Mouse (Mus musculus) stomach, embryonic 16.5 days (tissue): Measurements from ENCODE around the gene Ddx3x. TPM values are rescaled to one million over a fixed set of nuclear protein-coding genes. Genes with fewer than 3 reads are reported as not detected.
A peak's percentile ranks its signal among the peaks of the same experiment; 100 is the strongest.

Experiments
- ATAC-seq: fragments of 200-750 bp; cut with Nextera tagmentation; 2 replicates; pipeline ENCODE4 v1.8.0; 2017; ENCODE audit warnings: moderate number of reproducible peaks, moderate TSS enrichment; ENCODE audit not compliant: insufficient read depth, low FRiP score
- H3K27ac ChIP-seq: fragments of 300-500 bp; sonication (generic); 2 replicates; pipeline ENCODE4 v1.5.1; 2014; ENCODE audit warnings: low read length
- H3K27me3 ChIP-seq: fragments of 300-500 bp; sonication (generic); 2 replicates; pipeline ENCODE4 v1.6.1; 2014; ENCODE audit warnings: low read length, control low read depth, mixed read lengths; ENCODE audit not compliant: control insufficient read depth, insufficient read depth
- H3K36me3 ChIP-seq: fragments of 300-500 bp; sonication (generic); 2 replicates; pipeline ENCODE4 v1.6.1; 2014; ENCODE audit warnings: low read length; ENCODE audit not compliant: control insufficient read depth, insufficient read depth
- H3K4me1 ChIP-seq: fragments of 300-500 bp; sonication (generic); 2 replicates; pipeline ENCODE4 v1.6.1; 2014; ENCODE audit warnings: low read length, control low read depth, mixed read lengths; ENCODE audit not compliant: control insufficient read depth, insufficient read depth
- H3K4me2 ChIP-seq: fragments of 300-500 bp; sonication (generic); 2 replicates; pipeline ENCODE4 v1.6.1; 2014; ENCODE audit warnings: low read depth, low read length, mixed read lengths
- H3K4me3 ChIP-seq: fragments of 300-500 bp; sonication (generic); replicated peaks from 2 replicates; pipeline ENCODE4 v1.5.1; 2014; ENCODE audit warnings: mild to moderate bottlenecking, low read length
- H3K9ac ChIP-seq: fragments of 300-500 bp; sonication (generic); 2 replicates; pipeline ENCODE4 v1.6.1; 2014; ENCODE audit warnings: low read length
- H3K9me3 ChIP-seq: fragments of 300-500 bp; sonication (generic); replicated peaks from 2 replicates; pipeline ENCODE4 v1.6.1; 2016; ENCODE audit warnings: low read length, control low read depth; ENCODE audit not compliant: control insufficient read depth
- WGBS: fragments of 180-500 bp; shearing (Covaris S2); extraction: QIAGEN DNeasy Blood & Tissue Kit; methylation state at CpG from one replicate; pipeline ENCODE4 v1.1.7; 2014; 5-methylcytosine and 5-hydroxymethylcytosine counted together
- polyA plus RNA-seq: library from polyadenylated mRNA; unstranded; fragments of >200 nt; fragmentation: Nextera tagmentation; extraction: Ambion mirVana; gene quantifications from 2 replicates; pipeline ENCODE4 v1.2.1, GENCODE M21; 2015

Ddx3x gene
- polyA plus RNA-seq, 1 experiment from 2014 or later = 117 TPM

DNA sequence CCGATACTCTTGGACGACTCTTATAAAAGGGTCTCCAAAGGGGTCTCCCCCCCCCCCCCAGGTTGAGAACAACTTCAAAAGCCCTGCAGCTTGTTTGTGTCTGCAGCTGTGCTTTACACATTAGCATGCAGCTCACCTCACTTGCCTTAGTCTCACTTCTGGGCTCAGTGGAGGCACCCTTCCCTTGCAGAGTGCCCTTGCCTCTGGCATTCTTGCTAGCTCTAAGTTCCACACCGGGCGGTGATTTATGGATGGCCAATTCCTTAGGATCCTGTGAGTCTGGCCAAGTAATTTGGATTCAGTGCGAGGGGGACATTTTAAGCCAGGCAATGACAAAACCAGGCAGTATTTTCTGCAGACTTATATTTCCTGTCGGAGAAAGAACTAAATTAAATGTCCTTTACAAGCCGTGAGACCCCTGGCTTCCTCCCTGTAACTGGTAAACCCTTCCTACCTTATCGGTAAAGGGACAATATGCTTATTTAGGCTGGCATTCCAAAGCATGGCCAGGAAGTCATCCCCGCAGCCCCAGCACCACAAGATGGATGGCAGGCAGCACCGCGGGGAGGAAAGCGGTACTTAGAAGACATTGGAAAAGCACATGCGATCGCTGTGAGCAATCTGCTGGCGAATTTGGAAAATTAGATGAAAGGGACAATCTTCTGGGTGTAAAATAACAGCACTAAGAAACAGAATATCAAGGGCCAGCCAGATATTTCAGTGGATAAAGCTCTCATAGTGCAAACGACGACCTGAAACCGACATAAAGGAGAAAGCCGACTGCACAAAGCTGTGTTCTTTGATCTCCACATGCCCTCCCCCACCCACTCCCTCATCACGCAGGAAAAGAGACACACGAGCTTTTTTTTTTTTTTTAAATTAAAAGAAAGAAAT lies 39.1 kb upstream of the Ddx3x start:
- no peak for ATAC-seq
- H3K9ac ChIP-seq = peak overlapping the region; percentile 76
- 8% methylated on average over 21 of the region's 21 CpGs for WGBS
- peaks cover 3% of the 10 kb centered on the region; the same call in 1 of the 2 replicates for H3K4me1 ChIP-seq
- H3K27ac ChIP-seq = peak overlapping the region; percentile 99
- H3K36me3 ChIP-seq = no peaks in the 10 kb centered on the region
- no peaks in the 10 kb centered on the region for H3K9me3 ChIP-seq
- peak overlapping the region; percentile 55 for H3K4me2 ChIP-seq
- H3K27me3 ChIP-seq = peaks cover 8% of the 10 kb centered on the region; the same call in 1 of the 2 replicates
- peak overlapping the region; percentile 43 for H3K4me3 ChIP-seq

DNA sequence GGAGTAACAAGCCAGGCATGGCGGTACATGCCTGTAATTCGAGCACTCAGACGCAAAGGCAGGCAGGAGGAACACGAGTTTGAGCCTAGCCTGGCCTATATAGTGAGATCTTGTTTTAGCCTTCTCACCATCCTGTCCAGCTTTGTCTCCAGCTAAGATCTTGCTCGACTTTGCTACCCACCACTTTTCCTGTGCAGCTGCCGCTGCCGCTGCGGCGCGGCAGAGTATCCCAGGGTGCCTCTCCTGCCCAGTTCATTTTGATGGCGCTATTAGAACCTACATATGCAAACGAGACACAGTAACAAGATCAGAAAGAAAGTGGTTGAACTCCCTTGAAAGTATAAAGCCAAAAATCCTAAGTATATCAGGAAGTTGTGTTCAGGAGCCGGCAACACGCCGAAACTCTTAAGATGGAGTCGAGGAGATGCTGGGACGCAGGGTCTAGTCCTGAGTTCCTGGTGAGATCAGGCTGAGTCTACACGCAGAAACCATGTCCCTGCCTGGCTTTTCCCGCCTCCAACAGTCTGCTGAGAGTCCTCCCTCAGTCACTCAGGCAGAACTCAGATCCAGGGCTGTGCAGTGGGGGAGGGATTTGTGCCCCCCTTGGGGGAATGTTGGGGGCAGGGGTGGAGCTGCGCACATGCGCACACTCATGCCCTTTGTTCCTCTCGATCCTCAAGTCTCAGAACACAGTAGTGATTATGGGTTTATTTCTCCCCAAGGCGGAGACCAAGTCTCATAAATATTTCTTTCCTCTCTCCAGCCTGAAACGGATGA lies 38.3 kb upstream of the Ddx3x start:
- Histone ChIP-seq H3K27me3 (peaks cover 8% of the 10 kb centered on the region; the same call in 1 of the 2 replicates), H3K36me3 (no peaks in the 10 kb centered on the region), H3K9ac (peak overlapping the region; percentile 76), H3K9me3 (no peaks in the 10 kb centered on the region), H3K4me2 (peak overlapping the region; percentile 55), H3K4me1 (peaks cover 3% of the 10 kb centered on the region; the same call in 1 of the 2 replicates), H3K27ac (peak overlapping the region; percentile 99), H3K4me3 (peak overlapping the region; percentile 43)
- ATAC-seq = peak; percentile 97
- 13% methylated on average over 24 of the region's 24 CpGs for WGBS

DNA sequence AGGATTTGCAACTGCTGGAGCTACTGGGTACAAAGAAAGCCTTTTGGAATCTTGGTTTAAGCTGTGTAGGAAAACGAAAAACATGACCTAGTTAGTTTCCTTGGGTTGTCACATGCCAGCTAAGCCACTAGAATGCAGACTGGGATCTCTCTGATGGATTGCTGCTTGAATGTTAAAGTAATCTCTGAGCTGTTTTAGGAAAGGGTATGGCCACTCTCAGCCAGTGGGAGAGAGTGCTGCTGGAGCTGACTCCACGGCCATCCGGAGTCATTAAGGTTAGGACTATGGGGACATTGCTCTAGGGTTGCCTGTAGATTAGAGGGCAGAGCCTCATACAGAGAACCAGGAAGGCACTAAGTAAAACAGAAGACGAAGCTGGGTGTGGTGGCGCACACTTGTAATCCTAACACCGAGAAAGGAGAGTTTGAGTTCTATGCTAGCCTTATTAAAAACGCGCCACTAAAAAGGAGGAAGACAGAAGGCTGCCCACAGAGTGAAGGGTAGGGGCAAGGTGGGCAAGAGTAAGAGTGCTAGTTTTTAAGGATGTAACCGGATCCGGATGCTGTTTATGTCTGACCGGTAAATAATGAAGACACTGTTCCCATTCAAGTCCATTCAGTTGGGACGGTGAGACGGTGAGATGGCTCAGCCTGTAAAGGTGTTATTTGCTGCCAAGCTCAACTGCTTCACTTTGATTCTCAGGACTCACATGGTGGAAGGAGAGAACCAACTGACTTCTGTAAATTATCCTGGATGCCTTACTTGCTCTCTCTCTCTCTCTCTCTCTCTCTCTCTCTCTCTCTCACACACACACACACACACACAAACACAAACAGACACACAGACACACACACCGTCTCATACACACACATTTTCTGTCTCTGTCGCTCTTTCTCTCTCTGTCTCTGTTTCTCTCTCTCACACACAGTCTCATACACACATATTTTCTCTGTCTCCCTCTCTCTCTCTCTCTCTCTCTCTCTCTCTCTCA lies 37.3 kb upstream of the Ddx3x start:
- Histone ChIP-seq H3K4me1 (peaks cover 3% of the 10 kb centered on the region; the same call in 1 of the 2 replicates), H3K27me3 (peaks cover 8% of the 10 kb centered on the region; the same call in 1 of the 2 replicates), H3K9ac (peak overlapping the region; percentile 64), H3K4me3 (peak overlapping the region; percentile 43), H3K9me3 (no peaks in the 10 kb centered on the region), H3K36me3 (no peaks in the 10 kb centered on the region), H3K4me2 (peak overlapping the region; percentile 55), H3K27ac (peak overlapping the region; percentile 99)
- peak; percentile 50; the same call in 1 of the 2 replicates for ATAC-seq
- WGBS = 20% methylated on average over 15 of the region's 15 CpGs

DNA sequence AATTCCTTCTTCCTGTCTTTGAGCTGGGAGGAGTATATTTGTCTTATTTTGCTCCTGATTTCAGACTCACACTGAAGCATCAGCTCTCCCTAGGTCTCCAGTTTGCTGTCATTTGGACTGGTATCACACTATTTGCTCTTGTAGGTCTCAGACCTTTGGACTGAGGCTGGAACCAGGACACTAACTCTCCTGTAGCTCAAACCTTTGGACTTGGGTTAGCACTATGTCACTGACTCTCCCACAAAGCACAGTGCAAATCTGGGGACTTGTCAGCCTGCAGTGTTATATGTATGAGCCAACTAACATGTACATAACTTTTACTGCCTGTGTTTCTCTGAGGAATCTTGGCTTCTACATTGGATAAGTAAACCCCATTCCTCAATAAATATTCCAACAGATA lies 36.2 kb upstream of the Ddx3x start:
- H3K27ac ChIP-seq = no peak overlapping the region; the same call in 1 of the 2 replicates

DNA sequence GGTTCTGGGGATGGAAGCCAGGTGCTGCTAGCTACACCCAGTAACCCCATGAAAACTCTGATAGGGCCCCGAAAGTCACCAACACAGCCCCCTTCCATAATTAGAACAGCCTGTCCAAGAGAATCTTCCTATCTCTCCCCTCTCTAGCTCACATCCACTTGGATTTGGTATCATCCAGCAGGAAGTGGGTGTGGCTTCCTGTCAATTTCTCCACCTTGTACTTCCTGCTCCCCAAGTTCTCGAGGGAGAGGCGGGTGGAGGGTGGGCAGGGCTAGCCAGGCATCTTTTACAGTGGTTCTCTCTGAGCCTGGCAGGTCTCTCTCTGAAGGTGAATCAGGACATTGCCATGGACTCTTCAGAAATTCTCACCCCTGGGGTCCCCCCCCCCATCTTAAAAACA lies 35.7 kb upstream of the Ddx3x start:
- no peaks in the 10 kb centered on the region for H3K9me3 ChIP-seq
- no peak for ATAC-seq
- peaks cover 3% of the 10 kb centered on the region; the same call in 1 of the 2 replicates for H3K4me1 ChIP-seq
- no peak overlapping the region for H3K9ac ChIP-seq
- 46% methylated on average over 3 of the region's 3 CpGs for WGBS
- H3K27me3 ChIP-seq = peaks cover 8% of the 10 kb centered on the region; the same call in 1 of the 2 replicates
- no peak overlapping the region; the same call in 1 of the 2 replicates for H3K27ac ChIP-seq
- no peaks in the 10 kb centered on the region for H3K36me3 ChIP-seq
- H3K4me3 ChIP-seq = no peak overlapping the region
- no peak overlapping the region for H3K4me2 ChIP-seq

More for the DNA sequence above, 36.2 kb upstream of the Ddx3x start:
- H3K9ac ChIP-seq = no peak overlapping the region
- H3K4me3 ChIP-seq = no peak overlapping the region
- no peak overlapping the region for H3K4me2 ChIP-seq
- peaks cover 8% of the 10 kb centered on the region; the same call in 1 of the 2 replicates for H3K27me3 ChIP-seq
- peaks cover 3% of the 10 kb centered on the region; the same call in 1 of the 2 replicates for H3K4me1 ChIP-seq
- no peaks in the 10 kb centered on the region for H3K36me3 ChIP-seq
- ATAC-seq = no peak
- no peaks in the 10 kb centered on the region for H3K9me3 ChIP-seq

DNA sequence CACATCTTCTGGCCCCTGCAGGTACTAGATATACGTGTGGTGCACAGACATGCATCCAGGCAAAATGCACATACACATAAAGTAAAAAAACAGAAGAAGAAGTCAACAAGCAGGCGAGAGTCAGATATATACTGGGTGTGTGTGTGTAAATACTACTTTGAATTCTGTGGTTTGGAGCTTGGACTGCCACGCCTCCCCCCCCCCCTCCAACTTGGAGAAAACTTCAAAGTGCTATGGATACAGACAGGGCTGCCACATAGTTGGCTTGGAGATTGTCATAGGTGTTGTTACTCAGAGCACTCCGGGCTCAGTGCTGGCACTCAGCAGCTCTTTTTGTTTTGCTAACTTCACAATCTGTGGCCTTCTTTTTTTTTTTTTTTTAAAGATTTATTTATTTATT lies 29.1 kb upstream of the Ddx3x start:
- Histone ChIP-seq H3K27me3 (peaks cover 4% of the 10 kb centered on the region; the same call in 1 of the 2 replicates), H3K27ac (no peak overlapping the region)
- ATAC-seq = no peak

DNA sequence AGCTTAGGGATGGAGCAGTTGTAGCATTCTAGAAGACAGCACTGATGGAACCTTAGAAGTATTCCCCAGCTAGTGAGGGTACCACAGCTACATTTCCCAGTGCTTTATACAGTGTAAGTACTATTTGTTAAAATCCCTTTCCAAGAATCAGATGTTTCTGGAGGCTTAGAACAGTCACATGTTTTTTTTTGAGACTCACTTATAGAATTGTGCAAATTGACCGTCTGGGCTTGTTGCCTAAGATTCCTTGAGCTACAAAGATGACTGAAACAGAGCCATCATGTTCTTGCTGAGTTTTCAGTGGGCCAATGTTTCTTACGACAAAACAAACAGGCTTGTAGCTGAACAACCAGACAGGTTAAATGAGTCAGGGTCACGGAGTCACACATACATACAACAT lies 26.5 kb upstream of the Ddx3x start:
- ATAC-seq = no peak
- no peaks in the 10 kb centered on the region for H3K4me1 ChIP-seq
- WGBS = 69% methylated on average over 3 of the region's 3 CpGs
- no peaks in the 10 kb centered on the region for H3K9me3 ChIP-seq
- H3K27me3 ChIP-seq = peaks cover 4% of the 10 kb centered on the region; the same call in 1 of the 2 replicates
- H3K36me3 ChIP-seq = no peaks in the 10 kb centered on the region
- no peak overlapping the region for H3K4me2 ChIP-seq
- no peak overlapping the region for H3K27ac ChIP-seq
- H3K4me3 ChIP-seq = no peak overlapping the region
- H3K9ac ChIP-seq = no peak overlapping the region

More for the DNA sequence above, 29.1 kb upstream of the Ddx3x start:
- WGBS = 73% methylated on average over 4 of the region's 4 CpGs
- Histone ChIP-seq H3K4me1 (no peaks in the 10 kb centered on the region), H3K4me2 (no peak overlapping the region), H3K36me3 (no peaks in the 10 kb centered on the region), H3K9me3 (no peaks in the 10 kb centered on the region), H3K9ac (no peak overlapping the region), H3K4me3 (no peak overlapping the region)

DNA sequence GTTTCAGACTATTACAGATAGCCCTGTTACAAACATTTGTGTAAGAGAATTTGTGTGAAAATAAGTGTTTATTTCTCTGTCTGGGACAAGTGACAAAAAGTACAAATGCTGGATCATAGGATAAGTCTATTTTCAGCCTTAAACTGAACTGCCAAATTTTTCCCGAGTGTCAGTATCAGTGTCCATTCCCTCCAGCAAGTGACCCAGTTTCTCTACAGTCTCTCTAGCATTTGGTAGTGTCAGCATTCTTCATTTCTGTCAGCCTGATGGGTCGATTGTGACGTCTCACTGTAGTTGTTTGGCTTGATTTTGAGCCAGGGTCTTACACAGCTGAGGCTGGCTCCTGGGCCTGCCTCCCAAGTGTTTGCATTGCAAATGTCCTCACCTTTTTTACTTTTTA lies 17.4 kb upstream of the Ddx3x start:
- Histone ChIP-seq H3K4me2 (no peak overlapping the region), H3K27ac (no peak overlapping the region), H3K9me3 (no peaks in the 10 kb centered on the region), H3K27me3 (no peaks in the 10 kb centered on the region; the same call in 1 of the 2 replicates), H3K9ac (no peak overlapping the region), H3K36me3 (no peaks in the 10 kb centered on the region), H3K4me3 (no peak overlapping the region), H3K4me1 (no peaks in the 10 kb centered on the region)
- WGBS = 57% methylated on average over 3 of the region's 3 CpGs
- ATAC-seq = no peak
